13 mouse cellular contexts compared by ENCODE assay signal in the genomic region with DNA sequence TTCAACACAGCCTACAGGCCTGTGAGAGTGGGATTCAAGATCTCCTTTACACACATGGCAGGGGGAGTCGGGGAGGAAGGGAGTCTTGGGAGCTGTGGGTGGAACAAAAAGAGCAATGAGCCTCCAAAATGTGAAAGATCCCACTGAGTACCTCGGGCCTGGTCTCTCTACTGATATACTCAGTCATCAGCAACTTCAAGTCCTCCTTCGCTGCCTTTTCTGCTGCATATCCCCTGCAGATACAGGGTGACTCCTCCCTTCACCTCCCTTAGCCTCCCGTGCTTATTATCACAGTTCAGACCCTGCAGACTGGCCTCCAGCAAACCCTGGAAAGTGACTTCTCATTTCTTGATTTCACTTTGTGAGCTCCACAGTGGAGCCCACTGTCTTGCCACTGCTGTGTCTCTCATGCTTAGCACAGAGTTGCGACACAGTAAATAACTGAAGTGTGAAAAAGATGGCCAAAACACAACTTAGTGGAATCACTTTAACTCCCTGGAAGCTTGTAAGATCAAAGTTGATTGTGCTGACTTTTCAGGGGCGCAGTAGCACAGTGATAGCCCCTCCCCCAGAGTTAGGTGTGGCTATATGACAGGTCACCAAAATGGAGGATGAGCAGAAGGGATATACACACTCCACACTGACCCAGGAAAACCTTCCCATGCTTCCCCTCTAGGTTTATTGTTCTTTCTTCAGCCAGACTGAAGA.
DNase-seq lines count a peak whose midpoint lies in the region; ATAC-seq lines count a peak whose summit lies in the region.
"Had no signal": no experiment of that assay in that cellular context is flagged by ENCODE, and none has a peak within 500 bp of the region (broad histone marks: within the 10 kb centered on the region; RNA-seq: fewer than 3 reads in every experiment).

No protein-coding gene starts in this region.

- no peak overlapping the region for H3K27ac ChIP-seq in embryonic facial prominence, embryonic 12.5 days
- no peak overlapping the region for H3K27ac ChIP-seq in embryonic facial prominence, embryonic 10.5 days (replicated peaks)
- peak overlapping the region; percentile 65 for H3K27ac ChIP-seq in heart, embryonic 16.5 days (ENCODE audit: low read length)
- peak overlapping the region; percentile 21; the same call in 1 of the 2 replicates for H3K27ac ChIP-seq in lung, embryonic 15.5 days
- H3K27ac ChIP-seq: midbrain, embryonic 10.5 days had no signal

- WGBS in embryonic facial prominence, embryonic 12.5 days: 79% methylated on average over 6 of the region's 6 CpGs
- WGBS in embryonic facial prominence, embryonic 10.5 days: 76% methylated on average over 6 of the region's 6 CpGs
- WGBS in heart, embryonic 16.5 days: 52% methylated on average over 6 of the region's 6 CpGs
- 59% methylated on average over 6 of the region's 6 CpGs for WGBS in lung, embryonic 15.5 days

- no peak overlapping the region for H3K4me3 ChIP-seq in embryonic facial prominence, embryonic 12.5 days
- H3K4me3 ChIP-seq in embryonic facial prominence, embryonic 10.5 days: no peak overlapping the region
- H3K4me3 ChIP-seq in heart, embryonic 16.5 days (ENCODE audit: low read length): no peak overlapping the region
- H3K4me3 ChIP-seq in lung, embryonic 15.5 days: no peak overlapping the region
- H3K4me3 ChIP-seq: midbrain, embryonic 10.5 days had no signal

- no peak overlapping the region for H3K4me2 ChIP-seq in embryonic facial prominence, embryonic 12.5 days (replicated peaks)
- no peak overlapping the region for H3K4me2 ChIP-seq in heart, embryonic 16.5 days (ENCODE audit: low read depth, low read length)
- no peak overlapping the region for H3K4me2 ChIP-seq in lung, embryonic 15.5 days

- no peak for DNase-seq in embryonic facial prominence, embryonic 10.5 days (ENCODE audit: low spot score)
- no peak for DNase-seq in heart, postnatal 25 days (ENCODE audit: low spot score)
- DNase-seq in lung, postnatal 4 days: no peak
- no peak for DNase-seq in layer of hippocampus, adult 8-10 months (ENCODE audit: low spot score in 2 of 2)
- DNase-seq: embryo, embryonic 11 days; layer of hippocampus, postnatal 36 days; right cerebral cortex, adult 18-20 months had no signal

- intact Hi-C loops in heart, postnatal 25 days (cut with DNase I): loop anchor here (2.0 to 5.0 kb wide), 3 partner anchors 34 to 157 kb away; no protein-coding TSS in a partner anchor

- no peaks in the 10 kb centered on the region for H3K36me3 ChIP-seq in embryonic facial prominence, embryonic 12.5 days
- no peaks in the 10 kb centered on the region for H3K36me3 ChIP-seq in embryonic facial prominence, embryonic 10.5 days (replicated peaks)
- no peaks in the 10 kb centered on the region for H3K36me3 ChIP-seq in heart, embryonic 16.5 days (ENCODE audit: control insufficient read depth, insufficient read depth)
- no peaks in the 10 kb centered on the region for H3K36me3 ChIP-seq in lung, embryonic 15.5 days
- H3K36me3 ChIP-seq: midbrain, embryonic 10.5 days had no signal

- no peak overlapping the region for H3K9ac ChIP-seq in embryonic facial prominence, embryonic 12.5 days
- no peak overlapping the region for H3K9ac ChIP-seq in heart, embryonic 16.5 days (ENCODE audit: low read length)
- no peak overlapping the region for H3K9ac ChIP-seq in lung, embryonic 15.5 days

- ATAC-seq in embryonic facial prominence, embryonic 12.5 days (ENCODE audit: insufficient number of reproducible peaks, insufficient read depth, low FRiP score, low TSS enrichment): peak; percentile 47; the same call in 1 of the 2 replicates
- 0 out of 2 replicates have a peak, but pooled peaks have one; percentile 7 for ATAC-seq in heart, embryonic 16.5 days (replicated peaks; ENCODE audit: extremely low read depth, insufficient read depth, low FRiP score)
- ATAC-seq in lung, embryonic 15.5 days (ENCODE audit: borderline replicate concordance, extremely low read depth, low FRiP score, low TSS enrichment): no peak
- peak; percentile 72 for ATAC-seq in granulocyte monocyte progenitor cell, adult 5-6 weeks (replicated peaks; ENCODE audit: poor library complexity, severe bottlenecking)
- ATAC-seq: forebrain, embryonic 14.5 days had no signal

- H3K27me3 ChIP-seq in embryonic facial prominence, embryonic 12.5 days: no peaks in the 10 kb centered on the region
- no peaks in the 10 kb centered on the region for H3K27me3 ChIP-seq in embryonic facial prominence, embryonic 10.5 days (replicated peaks; ENCODE audit: low read depth, poor library complexity, severe bottlenecking)
- H3K27me3 ChIP-seq in heart, embryonic 16.5 days (ENCODE audit: control insufficient read depth, insufficient read depth, low read length): no peaks in the 10 kb centered on the region
- no peaks in the 10 kb centered on the region for H3K27me3 ChIP-seq in lung, embryonic 15.5 days

- H3K4me1 ChIP-seq in embryonic facial prominence, embryonic 12.5 days: no peaks in the 10 kb centered on the region
- H3K4me1 ChIP-seq in embryonic facial prominence, embryonic 10.5 days: peaks cover 25% of the 10 kb centered on the region
- peaks cover 29% of the 10 kb centered on the region for H3K4me1 ChIP-seq in heart, embryonic 16.5 days (ENCODE audit: control insufficient read depth, insufficient read depth, low read length)
- H3K4me1 ChIP-seq in lung, embryonic 15.5 days: peaks cover 37% of the 10 kb centered on the region
- H3K4me1 ChIP-seq: midbrain, embryonic 10.5 days had no signal

- no peaks in the 10 kb centered on the region for H3K9me3 ChIP-seq in embryonic facial prominence, embryonic 12.5 days
- no peaks in the 10 kb centered on the region for H3K9me3 ChIP-seq in embryonic facial prominence, embryonic 10.5 days
- no peaks in the 10 kb centered on the region for H3K9me3 ChIP-seq in heart, embryonic 16.5 days (replicated peaks; ENCODE audit: control insufficient read depth, low read length)
- no peaks in the 10 kb centered on the region for H3K9me3 ChIP-seq in lung, embryonic 15.5 days
- H3K9me3 ChIP-seq: midbrain, embryonic 10.5 days had no signal

Comparison
In these comparisons a context has a peak if more than half of its experiments do, and no peak if none do; other contexts are left out.
1. H3K27ac ChIP-seq: peak in heart, embryonic 16.5 days (single experiment) and lung, embryonic 15.5 days (single experiment); none in embryonic facial prominence, embryonic 12.5 days (single experiment) and embryonic facial prominence, embryonic 10.5 days (single experiment).